Mouse (Mus musculus) T-helper 17 cell (primary cell): ENCODE results near the gene Grm7.

Experiments used
- in situ Hi-C, 2 experiments: fragments of 300-600 bp; cut with MboI, MseI; formaldehyde crosslinking; loops; 1 replicate in 1 of 2; 2 replicates in 1 of 2; pipeline ENCODE4 v1.15.1; 2025; ENCODE audit warnings: high pct_unique_total_duplicates in 2 of 2

Grm7 gene

DNA sequence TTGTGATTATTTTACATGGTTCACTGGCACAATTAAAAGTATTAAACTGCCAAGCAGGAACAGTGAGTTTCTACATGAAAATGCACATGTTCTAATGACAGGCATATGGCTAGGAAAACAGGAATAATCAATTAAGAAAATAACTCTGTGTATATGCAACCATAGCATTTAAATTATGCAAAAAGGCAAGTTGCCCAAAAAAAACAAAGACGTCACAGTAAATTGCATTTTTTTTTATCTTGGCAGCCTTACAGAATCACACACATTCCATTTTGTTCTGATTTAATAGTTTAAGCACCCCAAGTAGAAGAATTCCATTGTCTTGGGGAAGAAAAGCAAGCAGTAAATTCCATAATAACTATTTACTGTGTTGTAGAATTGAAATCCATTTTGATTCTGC, 716.3 kb downstream of the Grm7 start:
- in situ Hi-C loops, result no loop called here

DNA sequence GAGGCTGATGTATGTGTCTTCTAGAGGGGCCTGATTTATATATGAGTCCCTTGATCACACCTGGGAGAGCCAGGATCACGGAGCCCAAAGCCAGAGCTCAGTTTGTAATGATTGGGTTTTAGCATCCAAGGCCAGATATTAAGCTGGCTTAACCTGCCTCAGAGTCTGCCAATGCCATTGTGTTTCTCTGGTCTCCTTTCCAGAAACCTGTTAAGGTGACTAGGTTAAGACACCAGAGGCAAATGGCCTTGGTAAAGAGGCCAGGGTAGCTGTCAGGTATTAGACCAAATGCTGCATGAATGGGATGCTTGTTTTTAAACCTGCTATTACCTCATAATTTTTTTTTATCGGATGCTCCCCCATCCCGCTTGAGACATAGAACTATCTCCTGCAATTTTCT, 722.7 kb downstream of the Grm7 start:
- in situ Hi-C loops, result no loop called here

DNA sequence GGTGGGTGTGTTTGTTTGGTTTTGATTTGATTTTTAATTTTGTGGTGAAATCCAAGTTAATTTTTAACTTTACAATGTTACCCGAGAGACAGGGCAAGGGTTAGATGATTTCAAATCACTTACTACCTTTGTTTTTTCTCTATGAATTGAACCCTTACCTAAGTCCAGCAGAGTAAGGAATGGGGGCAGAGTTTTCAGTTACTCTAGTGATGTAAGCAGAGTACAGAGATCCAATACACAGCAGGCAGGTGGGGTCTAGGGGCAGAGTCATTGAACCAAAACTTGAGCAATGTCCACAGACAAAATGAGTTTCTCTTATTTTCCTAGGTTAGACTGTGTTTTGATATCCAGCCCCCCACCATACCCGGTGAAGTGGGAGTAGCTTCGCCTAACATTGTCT, 723.2 kb downstream of the Grm7 start:
- in situ Hi-C loops, result no loop called here

DNA sequence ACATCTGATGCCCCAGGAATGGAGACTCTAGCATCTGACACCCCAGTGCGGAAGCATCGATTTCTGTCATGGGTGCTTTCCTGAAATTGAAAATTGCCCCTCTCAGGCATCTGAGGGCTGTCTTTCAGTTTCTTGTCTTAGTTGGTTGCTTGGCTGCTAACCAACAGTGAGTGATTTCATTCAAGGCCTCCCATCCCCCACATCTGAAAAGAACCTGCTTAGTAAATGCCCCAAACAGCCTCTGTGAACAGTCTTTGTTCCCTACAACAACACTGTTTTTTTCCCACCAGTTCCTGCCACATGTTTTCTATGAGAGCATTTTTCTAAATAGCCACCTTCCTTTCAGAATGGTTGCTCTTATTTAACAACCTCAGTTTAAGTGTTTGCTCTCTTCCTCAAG, 723.6 kb downstream of the Grm7 start:
- in situ Hi-C loops, result no loop called here

DNA sequence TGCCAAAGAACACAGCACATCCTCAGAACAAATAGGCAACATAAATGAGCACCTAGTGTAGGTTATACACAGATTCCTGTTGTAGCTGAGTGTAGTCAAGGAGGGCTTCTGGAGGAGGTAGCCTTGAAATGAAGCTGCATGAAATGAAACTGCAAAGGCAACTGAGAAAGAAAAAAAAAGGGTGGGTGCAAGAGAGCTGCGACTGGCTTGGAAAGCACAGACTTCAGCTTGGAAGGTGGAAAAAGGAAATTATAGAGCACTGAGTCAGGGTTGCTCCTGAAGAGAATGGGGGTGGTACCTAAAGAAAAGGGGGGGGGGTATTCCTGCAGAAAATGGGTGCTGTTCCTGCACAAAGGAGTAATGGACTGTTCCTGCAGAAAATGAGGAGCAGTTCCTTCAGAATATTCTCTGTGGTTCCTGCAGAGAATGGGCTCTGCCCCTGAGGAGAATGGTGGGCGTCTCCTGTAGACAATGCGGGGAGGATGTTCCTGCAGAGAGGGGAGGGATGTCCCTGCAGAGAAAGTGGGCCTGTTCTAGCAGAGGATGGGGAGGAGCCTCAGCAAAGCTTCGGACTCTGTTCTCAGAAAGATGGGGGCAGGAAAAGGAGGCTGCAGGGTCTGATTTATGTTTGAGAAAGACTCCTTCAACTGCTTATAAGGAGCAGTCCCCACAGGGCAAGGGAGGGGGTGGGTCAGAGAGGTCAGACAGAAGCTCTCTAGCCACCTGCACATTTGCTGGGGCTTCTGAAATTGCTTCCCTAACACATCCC, 726.4 kb downstream of the Grm7 start:
- in situ Hi-C loops, result no loop called here

DNA sequence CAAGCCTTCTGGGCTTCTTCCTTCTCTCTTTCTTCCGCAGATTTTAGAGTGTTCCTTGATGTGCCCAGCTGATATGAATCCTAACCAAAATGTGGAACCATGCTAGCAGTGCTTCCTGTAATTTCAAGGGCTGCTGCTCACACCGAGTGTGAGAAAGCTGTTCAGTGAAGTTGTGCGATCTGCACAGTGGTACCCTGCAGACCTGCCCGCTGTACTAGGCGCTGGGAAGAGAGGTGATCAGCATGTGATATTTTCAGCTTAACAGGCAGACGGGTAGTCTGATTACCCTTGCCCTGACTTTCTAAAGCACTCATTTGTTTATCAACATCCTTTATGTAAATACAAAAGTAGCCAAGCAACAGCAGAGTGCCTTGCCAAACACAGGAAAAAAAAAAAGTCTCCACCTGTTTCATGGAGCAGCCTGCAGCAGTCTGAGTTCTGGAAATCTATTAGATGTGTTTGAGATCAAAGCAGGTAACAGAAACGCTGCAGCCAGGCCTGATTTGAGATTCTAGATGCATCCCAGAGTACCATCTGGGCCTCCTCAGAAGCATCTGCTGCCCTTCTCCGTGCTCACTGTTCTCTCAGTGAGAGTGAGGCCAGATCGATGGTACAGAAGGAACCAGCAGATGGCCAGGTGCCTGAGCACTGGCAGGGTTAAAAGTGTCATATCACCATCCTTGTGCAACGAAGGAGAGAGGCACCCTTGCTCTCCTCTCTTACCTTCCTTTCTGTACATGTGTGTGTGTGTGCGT, 727.4 kb downstream of the Grm7 start:
- in situ Hi-C loops, result no loop called here

DNA sequence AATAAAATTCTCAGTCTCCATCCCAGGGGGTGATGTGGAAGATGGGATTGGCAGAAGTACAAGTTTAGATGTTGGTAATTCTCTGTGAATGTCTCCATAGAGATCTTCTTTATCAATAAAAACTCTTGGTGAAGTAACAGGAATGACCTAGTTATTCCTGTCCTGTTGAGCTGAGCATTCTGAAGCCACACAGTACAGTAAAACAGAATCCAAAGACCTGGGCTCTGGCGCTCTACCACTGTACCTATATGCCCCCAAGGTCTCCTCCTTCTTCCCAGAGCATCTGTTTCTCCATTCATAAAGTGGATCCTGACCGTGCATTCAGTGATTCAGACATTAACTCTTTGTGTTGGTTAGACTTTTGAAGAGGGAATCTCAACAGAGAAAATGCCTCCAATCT, 735.3 kb downstream of the Grm7 start:
- in situ Hi-C loops, result no loop called here

DNA sequence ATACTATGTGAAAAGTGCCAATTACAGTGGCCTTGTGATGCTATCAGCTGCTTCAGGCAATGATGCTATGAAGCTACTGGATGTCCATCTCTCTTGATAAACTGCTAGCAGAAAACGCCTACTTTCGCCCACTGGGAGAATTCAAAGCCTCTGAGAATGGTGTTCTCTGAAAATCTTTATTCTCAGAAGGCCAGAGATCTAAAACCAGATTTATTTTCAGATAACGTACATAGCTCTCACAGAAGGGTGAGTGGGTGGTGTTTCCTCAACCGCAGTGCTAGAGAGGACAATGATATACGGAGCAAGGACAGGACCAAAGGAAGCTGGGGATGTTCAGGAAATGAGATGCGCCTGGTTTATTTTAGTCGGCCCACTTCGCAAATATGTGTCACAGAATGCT, 763.4 kb downstream of the Grm7 start:
- in situ Hi-C loops, result no loop called here

DNA sequence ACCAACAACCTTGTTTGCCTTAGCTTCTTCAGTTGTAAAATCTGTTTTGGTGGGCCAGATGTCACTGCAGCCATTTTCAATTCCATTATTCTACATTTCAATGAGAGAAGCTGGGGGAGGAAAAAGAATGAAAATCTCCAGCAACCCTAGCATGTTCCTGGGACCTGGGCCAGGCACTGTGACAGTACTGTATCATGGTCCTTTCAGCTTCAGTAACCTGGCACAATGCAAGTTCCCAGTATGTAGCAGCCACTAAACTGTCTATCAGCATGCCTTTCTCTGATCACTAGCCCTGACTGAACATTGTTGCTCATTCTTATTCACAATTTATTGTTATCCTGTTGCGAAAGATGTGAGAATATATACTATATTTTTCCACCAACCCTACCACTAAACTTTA, 779.4 kb downstream of the Grm7 start:
- in situ Hi-C loops, result no loop called here

DNA sequence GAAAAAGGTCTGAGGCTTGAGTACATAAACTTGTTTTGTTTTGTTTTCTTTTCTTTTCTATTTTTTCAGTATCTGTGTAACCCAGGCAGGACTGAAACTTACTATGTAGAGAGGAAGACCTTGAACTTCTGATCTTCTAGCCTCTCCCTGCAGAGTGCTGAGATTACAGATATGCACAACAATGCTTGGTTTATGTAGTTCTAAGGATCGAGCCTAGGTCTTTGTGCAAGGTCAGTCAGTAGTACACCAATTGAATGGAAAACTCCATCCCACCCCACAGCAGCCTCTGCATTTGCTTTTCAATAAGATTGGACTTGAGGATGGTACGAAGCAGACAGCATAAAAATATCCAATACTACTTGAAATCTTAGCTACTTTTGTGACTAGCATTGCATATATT, 800.8 kb downstream of the Grm7 start:
- in situ Hi-C loops, result no loop called here

DNA sequence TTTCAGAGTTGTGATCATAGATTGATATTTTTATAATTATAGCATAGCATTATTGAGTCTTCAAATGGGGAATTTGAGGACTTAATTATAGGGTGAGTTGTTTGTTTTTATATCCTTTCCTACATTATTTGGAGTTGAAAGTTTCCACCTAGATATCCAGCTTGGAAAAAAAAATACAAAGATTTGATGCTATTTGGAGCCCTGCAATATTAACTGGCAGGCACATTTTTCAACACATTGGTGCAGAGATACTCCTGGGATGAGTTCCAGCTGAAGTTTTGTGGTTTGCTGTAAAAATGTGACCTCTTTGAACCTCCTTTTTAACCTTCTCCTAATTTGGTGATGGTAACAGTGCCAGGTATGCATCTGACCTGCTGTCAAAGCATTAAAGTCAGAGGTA, 802.5 kb downstream of the Grm7 start:
- in situ Hi-C loops, result no loop called here

DNA sequence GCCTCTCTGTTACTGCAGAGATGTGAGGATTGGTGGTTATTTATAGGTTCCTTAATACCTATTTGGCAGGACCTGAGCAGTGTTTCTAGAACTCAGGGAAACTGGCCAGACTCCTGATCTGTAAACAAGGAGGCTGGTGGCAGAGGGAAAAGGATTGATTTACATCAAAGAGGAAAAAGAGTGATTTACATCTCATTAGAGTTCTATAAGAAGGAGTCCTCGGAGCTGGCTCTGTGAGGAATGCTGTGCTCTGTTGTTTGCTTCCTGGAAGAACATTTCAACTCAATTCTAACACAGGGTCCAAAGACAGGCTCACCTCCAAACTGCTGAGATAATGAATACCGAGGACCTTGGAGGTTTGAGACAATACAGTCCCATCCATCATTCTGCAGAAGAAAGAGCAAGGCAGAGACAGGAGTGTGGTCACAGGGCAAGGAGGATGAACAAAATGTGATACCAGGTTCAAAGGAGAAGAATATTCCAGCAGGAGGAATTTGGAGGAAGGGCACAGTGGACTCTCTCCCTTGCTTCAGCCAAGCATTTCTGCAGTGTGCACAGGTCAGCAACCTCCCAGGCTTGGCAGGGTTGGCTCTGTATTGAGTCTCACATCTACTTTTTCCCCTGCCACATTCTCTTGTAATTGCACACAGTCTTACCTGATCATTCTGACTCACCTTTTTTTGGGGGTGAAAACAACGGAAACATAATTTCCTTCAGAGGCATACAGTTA, 803.8 kb downstream of the Grm7 start:
- in situ Hi-C loops, result no loop called here

DNA sequence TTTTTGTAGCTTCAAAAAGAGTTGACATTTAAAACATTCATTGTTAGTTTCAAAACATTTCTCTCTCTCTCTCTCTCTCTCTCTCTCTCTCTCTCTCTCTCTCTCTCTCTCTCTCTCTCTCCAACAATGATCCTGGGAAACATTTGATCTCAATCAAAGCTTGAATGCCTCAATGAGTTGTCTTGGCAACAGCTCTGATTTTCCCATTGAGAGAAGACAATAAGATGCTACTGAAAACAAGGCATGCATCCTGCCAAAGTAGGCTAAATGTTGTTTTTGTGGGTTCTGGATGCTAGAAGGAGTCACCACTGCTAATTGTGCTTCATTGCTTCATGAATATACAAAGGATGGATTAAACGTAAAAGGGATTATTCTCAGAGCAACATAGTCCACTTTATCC, 836.5 kb downstream of the Grm7 start:
- in situ Hi-C loops, result no loop called here

DNA sequence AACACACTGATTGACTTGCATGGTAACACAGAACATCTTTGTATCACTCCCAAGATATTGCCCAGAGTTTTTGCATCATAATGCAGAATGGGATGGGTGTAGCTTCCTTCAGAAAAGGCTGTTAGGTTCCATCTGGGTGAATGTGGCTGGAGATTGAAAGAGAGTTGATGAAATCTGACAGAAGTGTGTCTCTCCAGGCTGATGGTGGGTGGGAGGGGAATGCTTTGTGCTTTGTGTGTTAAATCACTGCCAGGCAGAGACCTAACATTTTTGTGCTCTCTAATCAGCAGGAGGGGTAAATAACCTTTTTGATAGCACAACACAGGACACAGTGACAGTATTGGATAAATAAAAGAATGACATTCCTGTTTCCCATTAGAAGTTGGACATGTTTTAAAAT, 840.7 kb downstream of the Grm7 start:
- in situ Hi-C loops, result no loop called here

DNA sequence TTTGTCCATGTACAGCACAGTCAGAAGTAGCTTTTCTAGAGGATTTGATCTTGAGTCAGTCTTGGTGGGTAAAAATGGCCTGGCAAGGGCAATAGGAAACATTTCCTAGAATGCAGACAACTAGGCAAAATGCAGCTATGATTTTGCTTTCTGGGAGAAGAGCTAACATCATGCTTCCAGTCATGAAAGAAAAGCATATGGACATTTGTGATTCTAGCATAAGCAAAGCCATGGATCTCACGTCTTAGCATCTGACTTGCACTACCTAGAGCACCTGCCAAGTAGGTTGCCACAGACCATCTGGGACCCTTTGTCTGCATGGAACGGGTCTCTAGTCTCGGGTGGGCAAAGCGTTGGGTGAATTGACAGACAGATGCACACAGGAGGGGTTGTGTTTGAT, 842.2 kb downstream of the Grm7 start:
- in situ Hi-C loops, result no loop called here

DNA sequence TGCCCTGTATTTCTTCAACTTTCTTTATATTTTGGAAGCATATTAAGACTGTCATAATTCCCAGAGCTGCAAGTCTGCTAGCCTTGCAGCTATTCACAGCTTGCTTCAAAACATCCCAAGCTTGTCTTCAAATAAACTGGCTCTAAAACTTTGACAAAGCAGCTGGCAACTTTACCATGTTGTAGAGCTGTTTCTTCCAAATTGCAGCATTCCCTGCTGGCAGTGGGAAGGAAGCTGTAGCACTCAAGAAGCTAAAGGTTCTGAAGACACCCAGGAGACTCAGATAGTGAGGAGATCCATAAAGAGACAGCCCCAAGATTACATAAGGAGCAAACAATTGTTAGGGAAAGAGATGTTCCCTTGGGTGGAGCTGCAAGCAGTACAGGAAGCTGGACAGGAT, 846.8 kb downstream of the Grm7 start:
- in situ Hi-C loops, result no loop called here

DNA sequence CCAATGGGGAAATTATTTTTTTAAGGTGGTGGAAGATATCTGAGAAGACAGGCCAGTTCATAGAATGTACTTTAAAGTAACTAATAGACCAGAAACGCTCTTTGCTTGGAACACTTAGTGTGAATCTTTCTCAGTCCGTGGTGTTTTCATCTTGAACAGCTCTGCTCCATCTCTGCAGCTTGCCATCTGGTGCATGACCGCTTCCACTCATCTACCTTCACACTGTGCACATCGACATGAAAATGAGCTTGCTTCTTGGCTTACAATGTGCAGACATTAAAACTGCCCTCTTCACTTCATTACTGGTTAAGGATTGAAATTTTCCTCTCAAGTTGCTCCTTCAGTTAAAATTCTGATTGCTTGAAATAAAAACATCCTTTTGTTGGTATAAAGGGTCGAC, 854.2 kb downstream of the Grm7 start:
- in situ Hi-C loops, result no loop called here

DNA sequence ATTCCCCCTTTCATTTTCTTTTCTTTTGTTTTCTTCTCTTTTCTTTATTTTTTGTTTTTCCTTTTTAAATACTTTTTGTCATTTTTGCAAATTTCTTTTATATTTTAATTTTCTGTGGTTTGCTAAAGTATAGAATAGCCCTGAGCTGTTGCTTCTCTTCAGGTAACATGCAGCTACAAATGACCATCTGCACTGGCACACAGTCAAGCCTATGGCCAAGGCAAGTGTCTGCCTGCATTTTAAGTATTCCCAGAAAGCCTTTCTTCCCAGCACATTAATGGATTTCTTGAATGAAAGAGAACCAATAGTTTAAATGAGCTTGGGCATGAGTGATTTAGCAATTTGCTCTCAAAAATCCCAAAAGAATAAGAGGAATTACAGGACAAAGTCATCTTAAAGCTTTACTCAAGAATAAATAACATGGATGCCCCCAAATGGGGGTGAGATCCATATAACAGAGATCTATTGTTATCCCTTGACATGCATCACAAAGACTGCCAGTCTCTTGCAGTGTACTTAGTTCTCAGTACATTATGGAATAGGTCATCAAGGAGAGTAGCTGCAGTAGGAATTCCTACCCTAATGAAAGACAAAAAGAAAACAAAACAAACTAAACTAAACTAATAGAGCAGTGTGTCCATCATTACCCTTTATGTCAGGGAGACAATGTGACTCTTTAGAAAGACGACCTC, 865.5 kb downstream of the Grm7 start:
- in situ Hi-C loops, result no loop called here

DNA sequence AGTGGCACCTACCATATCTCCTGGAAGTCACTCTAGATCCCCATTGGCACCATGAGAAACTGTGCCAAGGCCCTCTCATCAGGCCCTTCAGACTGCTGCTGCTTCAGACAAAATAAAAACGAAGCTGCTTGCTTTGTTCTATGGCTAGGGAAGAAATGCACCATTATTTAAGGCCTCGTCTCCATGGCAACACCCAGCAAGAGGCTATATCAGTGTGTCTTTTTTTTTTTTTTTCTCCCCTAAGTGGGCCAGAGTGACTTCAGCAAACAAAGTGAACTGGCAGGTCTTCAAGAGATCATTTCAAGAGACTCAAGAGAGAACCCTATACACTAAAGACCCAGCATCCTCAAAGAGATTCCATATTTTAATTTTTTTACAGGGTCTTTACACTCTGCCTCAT, 867.0 kb downstream of the Grm7 start:
- in situ Hi-C loops, result no loop called here

DNA sequence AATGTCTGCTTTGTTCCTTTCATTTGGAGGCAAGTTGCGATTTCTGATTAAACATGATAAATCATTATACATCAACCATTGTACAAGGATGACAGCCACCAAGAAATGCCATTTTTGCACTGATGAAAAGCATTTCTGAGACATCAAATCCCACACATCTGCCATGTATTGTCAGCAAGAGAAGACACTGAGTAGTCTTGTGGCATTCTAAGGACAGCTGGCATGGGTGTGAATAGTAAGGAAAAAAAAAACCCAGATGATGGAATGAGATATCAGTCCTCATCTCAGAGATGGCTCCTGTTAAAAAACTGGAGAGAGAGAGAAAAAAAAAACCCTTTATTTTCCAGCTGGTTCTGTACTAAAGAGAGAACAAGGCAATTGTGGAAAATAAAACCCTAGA, 875.8 kb downstream of the Grm7 start:
- in situ Hi-C loops, result no loop called here

DNA sequence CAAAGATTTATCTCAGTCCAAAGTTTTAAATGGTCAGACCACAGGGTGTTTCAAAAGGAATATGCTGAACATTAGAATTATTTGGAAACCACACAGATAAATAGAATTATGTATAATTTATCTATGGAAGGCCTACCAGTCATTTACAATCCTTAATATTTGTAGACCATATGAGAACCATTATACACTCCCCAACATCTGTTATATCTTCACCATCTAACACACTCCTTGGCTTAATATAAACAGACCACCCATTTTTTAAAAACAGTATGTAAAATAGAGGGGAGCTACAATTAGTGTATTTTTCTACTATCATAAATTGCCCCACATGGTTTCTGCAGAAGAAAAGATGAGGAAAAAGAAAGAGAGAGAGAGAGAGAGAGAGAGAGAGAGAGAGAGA, 876.7 kb downstream of the Grm7 start:
- in situ Hi-C loops, result no loop called here

DNA sequence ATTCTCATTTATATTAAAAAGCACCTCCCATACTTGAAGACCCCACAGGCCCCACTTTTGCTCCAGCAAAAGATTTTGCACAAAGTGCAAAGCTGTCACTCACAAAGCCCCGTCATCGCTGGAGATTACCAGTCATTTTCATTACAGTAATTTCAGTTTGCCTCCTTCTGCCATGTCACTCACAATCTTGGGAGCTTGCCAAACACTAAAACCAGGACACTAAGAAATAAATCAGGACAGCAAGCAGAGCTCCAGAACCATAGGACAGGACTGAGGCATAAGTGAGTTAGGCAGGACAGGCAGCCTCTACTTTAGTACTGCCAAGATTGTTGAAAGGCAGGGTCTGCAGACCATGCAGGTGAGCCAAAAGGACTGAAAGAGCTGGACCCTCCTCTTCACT, 884.6 kb downstream of the Grm7 start:
- in situ Hi-C loops, result no loop called here
